Mouse (Mus musculus) right cerebral cortex, postnatal 4 days (tissue): ENCODE results near the gene Ifrd1.
"Not testable (repeated sequence)": the region's sequence is repeated elsewhere in the genome, so short reads cannot be mapped to it uniquely, and the experiment has no call there.

Source experiments
- DNase-seq: peaks from one replicate; pipeline ENCODE4 v3.0.0-alpha.2; 2022

The Ifrd1 gene

DNA sequence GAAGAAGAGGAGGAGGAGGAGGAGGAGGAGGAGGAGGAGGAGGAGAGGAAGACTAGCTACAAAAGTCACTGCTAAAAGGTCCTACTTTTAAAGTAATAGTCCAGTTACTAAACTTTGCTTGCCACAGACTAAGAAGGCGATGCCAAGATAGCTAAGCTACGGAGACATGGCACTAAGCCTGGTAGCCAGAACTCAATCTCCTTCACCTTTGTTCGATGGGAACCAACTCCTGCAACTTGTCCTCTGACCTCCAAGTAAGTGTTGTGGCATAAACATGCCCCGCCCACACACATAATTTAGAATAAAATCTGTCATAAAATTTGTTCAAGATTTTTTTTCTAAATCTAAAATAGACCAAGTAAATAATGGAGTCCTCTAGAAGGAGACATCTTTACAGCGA lies 50.3 kb downstream of the Ifrd1 start:
- DNase-seq = no peak

DNA sequence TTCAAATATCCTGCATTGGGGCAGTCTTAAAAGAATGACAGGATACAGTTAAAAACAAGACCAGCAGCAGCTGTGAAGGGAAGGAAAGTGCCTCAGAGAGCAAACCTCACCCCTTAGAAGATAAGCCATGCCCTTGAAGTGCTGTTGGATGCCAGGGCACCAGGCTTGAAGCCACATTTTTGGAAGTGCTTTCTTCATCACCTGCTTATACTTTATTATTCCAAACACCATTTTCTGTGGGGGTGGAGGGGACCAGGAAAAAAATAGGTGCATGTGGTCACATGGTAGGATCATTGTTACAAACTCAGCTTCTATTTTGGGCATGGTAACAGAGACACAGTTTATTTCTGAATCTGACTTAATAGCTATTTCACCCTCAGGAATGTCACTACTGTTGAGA lies 50.8 kb downstream of the Ifrd1 start:
- no peak for DNase-seq

DNA sequence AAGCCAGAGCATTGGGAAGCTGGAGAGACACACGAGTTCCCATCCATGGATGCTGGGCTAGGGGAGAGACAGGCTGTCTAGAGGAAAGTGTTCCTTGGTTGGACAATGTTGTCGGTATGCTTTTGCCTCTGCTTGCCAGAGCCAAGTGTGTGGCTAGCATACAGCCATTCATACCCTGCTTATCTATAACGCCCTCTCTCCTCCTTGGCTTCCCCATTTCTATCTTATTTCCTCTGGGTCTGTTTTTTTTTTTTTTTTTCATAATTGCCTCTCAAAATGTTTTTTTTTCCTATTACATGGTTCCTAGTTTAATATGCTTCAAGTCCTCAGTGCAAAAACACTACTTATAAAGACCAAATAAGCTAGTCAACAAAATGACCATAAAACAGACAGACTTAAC lies 62.8 kb downstream of the Ifrd1 start:
- DNase-seq = no peak

DNA sequence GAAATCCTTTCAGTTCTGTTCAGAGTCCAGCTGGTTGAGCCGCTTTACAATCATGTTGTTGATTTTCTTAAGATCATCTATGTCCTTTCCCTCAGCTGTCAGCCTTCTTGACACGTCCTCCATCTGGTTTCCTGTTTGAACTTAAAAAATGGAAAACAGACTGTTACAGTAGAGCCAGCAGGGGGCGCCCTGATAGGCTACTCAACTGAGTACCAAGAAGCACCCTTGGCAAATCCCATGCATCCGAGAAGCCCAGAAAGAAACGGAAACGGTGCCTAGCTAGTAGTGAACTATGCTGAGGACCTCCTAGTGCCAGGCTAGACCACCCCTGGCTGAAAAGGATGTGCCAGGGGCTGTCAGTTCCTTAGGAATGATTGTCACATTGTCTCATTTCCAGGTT lies 71.2 kb downstream of the Ifrd1 start:
- DNase-seq = peak; percentile 32

DNA sequence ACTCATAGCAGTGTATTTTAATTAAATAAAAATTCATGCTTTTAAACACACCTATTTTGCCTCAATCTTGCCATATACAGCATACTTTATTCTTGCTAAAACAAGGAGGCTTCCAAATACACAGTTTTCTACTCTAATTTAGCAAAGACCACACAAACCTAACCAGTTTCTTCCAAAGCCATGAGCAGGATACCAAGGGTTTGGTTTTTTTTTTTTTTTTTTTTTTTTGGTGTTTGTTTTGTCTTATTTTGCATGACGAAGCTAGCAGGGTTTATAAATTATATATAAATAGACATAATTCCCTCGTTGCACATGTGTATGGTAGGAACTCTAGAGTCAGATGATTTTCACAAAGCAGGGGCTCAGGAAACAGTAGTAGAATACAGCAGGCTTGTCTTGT lies 72.1 kb downstream of the Ifrd1 start:
- DNase-seq = no peak

DNA sequence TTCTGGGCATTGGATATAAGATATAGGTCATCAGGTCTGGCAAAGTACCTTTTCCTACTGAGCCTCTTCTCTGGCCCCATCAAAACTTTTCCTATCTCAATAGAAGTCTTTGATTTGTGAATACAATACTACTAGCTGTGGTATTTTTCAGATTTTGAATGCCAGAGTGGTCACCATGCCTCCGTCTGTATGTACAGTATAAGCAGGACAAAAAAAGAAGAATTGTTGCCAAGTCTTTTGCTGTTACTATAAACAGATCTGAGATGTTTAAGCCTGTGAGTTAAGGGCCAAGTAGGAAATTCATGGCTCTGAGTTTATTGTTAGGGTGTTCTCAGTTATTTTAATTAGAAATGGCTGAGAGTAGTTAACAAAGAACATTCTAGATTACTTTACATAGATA lies 73.1 kb downstream of the Ifrd1 start:
- not testable (repeated sequence) for DNase-seq

DNA sequence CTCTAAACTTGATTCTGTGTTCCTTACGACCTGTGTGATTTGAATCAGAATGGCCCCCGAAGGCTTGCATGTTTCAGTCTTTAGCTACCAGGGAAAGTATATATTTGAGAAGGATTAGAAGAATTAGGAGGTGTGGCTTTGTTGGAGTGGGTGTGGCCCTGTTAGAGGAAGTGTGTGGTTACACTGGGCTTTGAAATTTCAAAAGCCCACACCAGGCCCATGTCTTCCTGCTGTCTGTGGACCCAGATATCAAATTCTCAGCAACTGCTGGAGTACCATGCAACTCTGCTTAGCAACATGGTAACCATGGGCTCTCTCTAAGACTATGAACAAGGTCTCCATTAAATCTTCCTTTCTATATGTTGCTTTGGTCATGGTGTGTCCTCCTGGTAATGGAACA lies 76.7 kb downstream of the Ifrd1 start:
- DNase-seq = no peak

DNA sequence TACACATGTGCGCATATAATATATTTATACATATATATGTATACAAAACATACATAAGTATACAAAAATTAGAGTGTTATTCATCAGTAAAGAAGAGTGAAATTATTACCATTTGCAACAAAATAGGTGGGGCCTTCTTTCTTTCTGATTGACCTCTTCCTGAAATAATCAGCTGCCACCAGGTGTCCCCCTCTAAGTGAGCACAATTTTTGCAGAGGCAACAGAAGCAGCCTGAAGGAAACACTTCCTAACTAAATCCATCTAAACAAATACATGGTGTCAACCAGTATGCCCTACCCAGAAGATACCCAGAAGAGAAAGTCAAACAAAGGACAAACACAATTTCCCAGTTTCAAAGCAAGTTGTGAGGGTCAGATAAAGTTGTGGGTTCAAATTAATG lies 78.6 kb downstream of the Ifrd1 start:
- no peak for DNase-seq

DNA sequence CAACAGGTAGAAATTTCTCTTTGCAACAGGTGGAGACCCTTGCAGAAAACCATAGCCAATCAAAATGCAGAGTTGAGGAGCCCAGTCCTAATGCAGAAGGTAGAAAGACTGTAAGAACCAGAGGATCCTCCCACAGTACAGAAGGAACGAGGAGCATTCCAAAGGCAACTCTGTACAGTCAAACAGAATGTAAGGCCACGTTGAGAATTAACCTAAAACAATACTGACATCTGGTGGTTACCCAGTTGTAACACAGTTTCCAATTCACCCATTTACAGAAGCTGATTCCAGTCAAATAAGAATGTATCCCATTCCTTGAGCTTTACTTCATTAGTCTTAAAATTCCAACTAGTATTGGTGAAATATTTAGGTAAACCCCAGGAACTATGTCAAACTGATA lies 83.7 kb downstream of the Ifrd1 start:
- DNase-seq = no peak

DNA sequence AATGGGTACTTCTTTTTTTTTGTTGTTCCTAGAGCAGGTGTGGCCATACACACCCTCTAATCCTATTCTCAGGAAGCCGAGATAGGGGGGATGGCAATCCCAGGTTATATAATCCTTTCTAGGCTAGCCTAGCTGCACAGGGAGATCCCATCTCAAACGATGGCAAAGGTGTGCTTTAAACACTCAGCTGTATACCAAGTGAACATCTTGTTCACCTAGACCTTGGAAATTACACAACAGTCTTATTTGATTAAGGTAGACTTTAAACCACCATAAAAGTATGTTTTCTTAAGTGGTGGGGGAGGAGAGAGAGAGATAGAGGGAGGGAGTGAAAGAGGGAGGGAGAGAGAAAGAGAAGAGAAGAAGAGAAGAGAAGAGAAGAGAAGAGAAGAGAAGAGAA lies 87.5 kb downstream of the Ifrd1 start:
- no peak for DNase-seq

DNA sequence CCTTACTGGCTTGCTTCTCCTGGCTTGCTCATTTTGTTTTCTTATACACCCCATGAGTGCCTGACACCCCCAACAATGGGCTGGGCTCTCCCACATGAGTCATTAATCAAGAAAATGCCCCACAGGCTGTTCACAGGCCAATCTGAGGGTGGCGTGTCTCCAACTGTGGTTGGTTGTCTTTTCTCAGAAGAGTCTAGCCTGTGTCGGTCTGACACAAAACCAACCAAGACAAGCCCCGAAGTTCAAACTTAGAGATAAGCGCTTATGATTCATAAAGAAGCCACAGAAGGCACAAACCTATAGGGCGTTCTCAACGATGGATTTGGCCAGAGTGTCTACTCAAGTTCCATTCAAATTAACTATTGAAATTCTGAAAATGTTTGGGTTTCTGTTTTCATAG lies 94.1 kb downstream of the Ifrd1 start:
- DNase-seq = no peak

DNA sequence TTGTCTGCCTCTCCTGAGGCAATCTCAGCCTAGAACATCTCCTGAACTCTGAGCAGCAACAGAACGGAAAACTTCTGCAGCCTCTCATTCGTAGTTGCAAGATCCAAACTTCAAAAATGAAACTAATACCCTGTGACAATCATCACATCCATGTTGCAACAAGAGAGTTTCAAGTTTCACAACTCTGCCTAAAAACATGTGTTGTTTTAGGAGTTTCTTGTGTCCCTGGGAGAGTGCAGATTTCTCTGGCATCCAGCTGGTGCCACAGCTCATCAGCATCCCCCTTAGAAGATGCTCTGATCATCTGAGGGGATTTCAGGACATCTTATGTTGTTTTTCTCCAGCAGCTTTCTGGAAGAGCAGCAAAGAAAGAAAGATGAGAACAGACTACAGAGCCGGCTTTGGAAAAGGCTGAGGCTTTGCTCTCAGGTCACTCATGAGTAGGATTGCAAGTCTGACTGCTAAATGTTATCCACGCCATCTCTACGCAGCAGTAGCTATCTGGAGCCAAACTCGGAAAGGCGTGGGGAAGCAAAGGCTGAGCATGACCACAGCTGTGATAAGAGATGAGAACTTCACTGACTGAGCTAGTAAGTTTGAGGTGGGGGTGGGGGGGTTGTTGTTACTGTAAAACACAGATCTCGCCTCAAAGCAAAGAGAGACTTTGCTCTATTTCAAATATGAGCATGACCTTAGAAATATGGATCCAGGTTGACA lies 95.8 kb downstream of the Ifrd1 start:
- DNase-seq = no peak
